Mouse (Mus musculus) myocyte (in vitro differentiated cells): Measurements from ENCODE around the gene Theg.

Experiments used
- MAX ChIP-seq: IDR thresholded peaks from one replicate; pipeline ENCODE4 v1.6.1; 2011; ENCODE audit warnings: low read depth, mild to moderate bottlenecking, control low read depth
- MYOD1 ChIP-seq, 3 experiments: IDR thresholded peaks; one replicate each; pipeline ENCODE4 v1.6.1; 2011; ENCODE audit warnings: control low read depth in 2 of 3, low read depth in 2 of 3, mild to moderate bottlenecking in 2 of 3, moderate library complexity in 1 of 3; ENCODE audit not compliant: insufficient read length in 2 of 3, control insufficient read depth in 1 of 3
- MYOG ChIP-seq, 3 experiments: IDR thresholded peaks; one replicate each; pipeline ENCODE4 v1.6.1; 2011; ENCODE audit warnings: control low read depth in 2 of 3, low read depth in 2 of 3, mild to moderate bottlenecking in 2 of 3; ENCODE audit not compliant: insufficient read length in 2 of 3, control insufficient read depth in 1 of 3, insufficient read depth in 1 of 3
- POLR2A ChIP-seq: IDR thresholded peaks from one replicate; pipeline ENCODE4 v1.6.1; 2011; ENCODE audit warnings: low read depth, mild to moderate bottlenecking, control low read depth, moderate library complexity; ENCODE audit not compliant: insufficient read length
- POLR2AphosphoS2 ChIP-seq: IDR thresholded peaks from one replicate; pipeline ENCODE4 v1.6.1; 2011; ENCODE audit warnings: low read depth, control low read depth; ENCODE audit not compliant: insufficient read length
- REST ChIP-seq: IDR thresholded peaks from one replicate; pipeline ENCODE4 v1.6.1; 2011; ENCODE audit warnings: mild to moderate bottlenecking, control low read depth, moderate library complexity; ENCODE audit not compliant: insufficient read depth, insufficient read length
- TCF12 ChIP-seq: IDR thresholded peaks from one replicate; pipeline ENCODE4 v1.6.1; 2011; ENCODE audit warnings: mild to moderate bottlenecking, control low read depth; ENCODE audit not compliant: poor library complexity, insufficient read depth, severe bottlenecking
- USF1 ChIP-seq: IDR thresholded peaks from one replicate; pipeline ENCODE4 v1.6.1; 2011; ENCODE audit warnings: low read depth, mild to moderate bottlenecking, control low read depth, moderate library complexity

DNA sequence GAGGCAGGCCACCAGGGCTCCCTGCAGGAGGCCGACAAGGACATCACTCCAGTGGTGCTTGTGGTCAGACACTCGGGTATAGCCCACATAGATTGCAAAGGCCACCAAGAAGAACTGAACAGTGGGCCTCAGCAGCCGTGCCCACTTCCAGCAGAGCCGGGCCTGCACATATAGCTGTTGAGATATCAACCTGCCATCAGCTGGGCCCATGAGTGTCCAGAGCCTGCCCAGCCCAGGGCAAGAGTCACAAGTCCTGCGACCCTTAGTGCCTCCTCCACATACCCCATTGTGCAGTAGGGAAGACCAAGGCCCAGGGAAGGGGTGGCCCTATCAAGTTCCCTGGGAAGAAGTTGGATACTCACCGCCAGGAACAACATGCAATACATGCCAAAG lies 59.7 kb downstream of the Theg start:
- TF ChIP-seq MAX = no peak
- no peak for TF ChIP-seq MYOG (IDR thresholded peaks at IDR 0.05; ENCODE audit: control insufficient read depth in 1 of 3, insufficient read depth in 1 of 3, insufficient read length in 2 of 3, low read depth in 2 of 3)
- no peak for TF ChIP-seq POLR2AphosphoS2
- no peak for TF ChIP-seq USF1
- TF ChIP-seq POLR2A = no peak
- no peak for TF ChIP-seq REST
- no peak for TF ChIP-seq TCF12
- TF ChIP-seq MYOD1 (IDR thresholded peaks at IDR 0.05; ENCODE audit: control insufficient read depth in 1 of 3, insufficient read length in 2 of 3, low read depth in 2 of 3) = no peak
